In the genomic region with DNA sequence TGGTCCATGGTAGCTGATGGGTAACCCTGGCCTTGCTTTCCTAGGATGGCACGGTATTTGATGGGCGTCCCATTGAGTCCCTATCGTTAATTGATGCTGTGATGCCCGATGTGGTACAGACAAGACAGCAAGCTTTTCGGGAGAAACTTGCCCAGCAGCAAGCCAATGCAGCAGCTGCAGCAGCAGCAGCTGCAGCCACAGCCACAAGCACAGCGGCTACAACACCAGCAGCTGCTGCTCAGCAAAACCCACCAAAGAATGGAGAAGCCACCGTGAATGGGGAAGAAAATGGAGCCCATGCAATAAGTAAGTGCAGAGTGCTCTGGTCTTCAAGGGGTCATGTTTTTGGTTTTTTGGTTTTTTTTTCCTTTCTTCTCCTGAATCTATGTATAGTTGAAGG, we compare ENCODE assay signal across 15 mouse cellular contexts.
"Had no signal": no experiment of that assay in that cellular context is flagged by ENCODE, and none has a peak within 500 bp of the region (broad histone marks: within the 10 kb centered on the region; RNA-seq: fewer than 3 reads in every experiment).

No protein-coding gene starts in this region.

- H3K4me3 ChIP-seq: neural tube, embryonic 13.5 days; neural tube, embryonic 15.5 days; stomach, embryonic 15.5 days had no signal

- H3K36me3 ChIP-seq: stomach, embryonic 15.5 days had no signal

- H3K4me2 ChIP-seq: neural tube, embryonic 13.5 days; neural tube, embryonic 15.5 days; stomach, embryonic 15.5 days had no signal

- H3K27me3 ChIP-seq: neural tube, embryonic 13.5 days; neural tube, embryonic 15.5 days; stomach, embryonic 15.5 days had no signal

- DNase-seq: retina, postnatal 1 day; right cerebral cortex, adult 18-20 months; right cerebral cortex, postnatal 14 days; right cerebral cortex, postnatal 25 days; right cerebral cortex, postnatal 4 days; spleen, adult 18-20 months; thymus, adult 18-20 months; thymus, adult 2 months; thymus, postnatal 14 days; thymus, postnatal 25 days; thymus, postnatal 36 days; thymus, postnatal 4 days had no signal
